ENCODE assay signal across 16 mouse cellular contexts in genomic region chr15:27500390-27500789, GRCm38 (mm10). TPM values are rescaled to one million over a fixed set of nuclear protein-coding genes. Genes with fewer than 3 reads are reported as not detected.
A peak's percentile ranks its signal among the peaks of the same experiment; 100 is the strongest.
DNase-seq lines count a peak whose midpoint lies in the region; TF ChIP-seq lines count a peak whose summit lies in the region.
"Had no signal": no experiment of that assay in that cellular context is flagged by ENCODE, and none has a peak within 500 bp of the region (broad histone marks: within the 10 kb centered on the region; RNA-seq: fewer than 3 reads in every experiment).

No protein-coding gene starts in this region.

- no peaks in the 10 kb centered on the region for H3K79me2 ChIP-seq in CH12.LX (replicated peaks; ENCODE audit: control insufficient read depth, extremely low read depth, insufficient read depth, poor library complexity, severe bottlenecking)

- no peaks in the 10 kb centered on the region for H3K27me3 ChIP-seq in CH12.LX (replicated peaks)
- H3K27me3 ChIP-seq: Patski had no signal

- TF ChIP-seq EP300 in CH12.LX (IDR thresholded peaks at IDR 0.05; ENCODE audit: low read length), result 0 out of 2 replicates have a peak, but pooled peaks have one; percentile 38

- no peaks in the 10 kb centered on the region for H3K9me3 ChIP-seq in CH12.LX (replicated peaks; ENCODE audit: low read length)
- H3K9me3 ChIP-seq: G1E had no signal

- H3K4me2 ChIP-seq in CH12.LX (ENCODE audit: insufficient read depth, low read depth, poor library complexity, severe bottlenecking), result peak overlapping the region; percentile 9; the same call in 1 of the 2 replicates

- no peak for TF ChIP-seq CTCF in CH12.LX (conservative IDR thresholded peaks at IDR 0.05 in 1 of 2, IDR thresholded peaks at IDR 0.05 in 1 of 2; ENCODE audit: low read depth in 2 of 2, low read length in 2 of 2)

- dilution Hi-C loops in CH12.LX (cut with MboI; ENCODE audit: extremely low pct_ligation_motif_present, extremely low pct_unique_long_range_greater_than_20kb, low sequenced_read_pairs), result no loop called here

- no peak for TF ChIP-seq RAD21 in CH12.LX (IDR thresholded peaks at IDR 0.05; ENCODE audit: low read depth, low read length)

- peak overlapping the region in 1 of 3 experiments; percentile 17 for H3K4me3 ChIP-seq in CH12.LX (replicated peaks in 1 of 3; ENCODE audit: low read depth in 2 of 3, low read length in 2 of 3, poor library complexity in 1 of 3)

- H3K4me1 ChIP-seq in CH12.LX (ENCODE audit: control insufficient read depth in 1 of 2, insufficient read depth in 2 of 2), result peaks cover 9 to 25% of the 10 kb centered on the region in 2 experiments

- DNase-seq in CH12.LX (ENCODE audit: extremely low read depth), result peak; percentile 75
- DNase-seq in heart, adult 9 months (ENCODE audit: low spot score in 2 of 2), result no peak
- DNase-seq: adrenal gland, adult 2 months; adrenal gland, adult 8-10 months; adrenal gland, postnatal 10 days; adrenal gland, postnatal 14 days; adrenal gland, postnatal 25 days; adrenal gland, postnatal 36 days; B cell, adult 2 months; cerebellum, adult 11 months; cerebellum, adult 11-12 months; cerebellum, adult 18-20 months; cerebellum, adult 2 months; cerebellum, adult 8-10 months had no signal

- H3K27ac ChIP-seq in CH12.LX (ENCODE audit: insufficient read depth, low read depth), result no peak overlapping the region

- H3K36me3 ChIP-seq in CH12.LX (replicated peaks in 1 of 2; ENCODE audit: control insufficient read depth in 1 of 2, insufficient read depth in 1 of 2, low read length in 1 of 2), result peaks cover 0 to 3% of the 10 kb centered on the region in 2 experiments

- in situ Hi-C loops in CH12.LX (cut with MboI; ENCODE audit: low pct_ligation_motif_present, low pct_unique_long_range_greater_than_20kb, low sequenced_read_pairs), result no loop called here

- TF ChIP-seq POLR2A in CH12.LX (IDR thresholded peaks at IDR 0.05; ENCODE audit: low read depth, low read length), result no peak

- no peak overlapping the region for H3K9ac ChIP-seq in CH12.LX (ENCODE audit: insufficient read depth, low read depth)

TF ChIP-seq in CH12.LX, 34 proteins besides CTCF, POLR2A, EP300 and RAD21:
- TF ChIP-seq RCOR1 (conservative IDR thresholded peaks at IDR 0.05; ENCODE audit: low read depth, low read length) (0 out of 2 replicates have a peak, but pooled peaks have one; percentile 46), ZMIZ1 (IDR thresholded peaks at IDR 0.05; ENCODE audit: low read depth, low read length) (no peak), JUN (IDR thresholded peaks at IDR 0.05; ENCODE audit: insufficient read depth, low read depth, low read length) (no peak), MEF2A (IDR thresholded peaks at IDR 0.05; ENCODE audit: borderline replicate concordance, low read depth, low read length) (no peak), SIN3A (IDR thresholded peaks at IDR 0.05; ENCODE audit: low read length) (0 out of 2 replicates have a peak, but pooled peaks have one; percentile 25), CHD1 (IDR thresholded peaks at IDR 0.05; ENCODE audit: low read depth, low read length) (no peak), UBTF (IDR thresholded peaks at IDR 0.05; ENCODE audit: low read depth, low read length) (no peak), MAZ (IDR thresholded peaks at IDR 0.05; ENCODE audit: low read depth, low read length) (no peak), USF1 (IDR thresholded peaks at IDR 0.05; ENCODE audit: low read depth, low read length) (no peak), BHLHE40 (IDR thresholded peaks at IDR 0.05; ENCODE audit: low read depth, low read length) (peak; percentile 72; the same call in 1 of the 2 replicates), JUND (conservative IDR thresholded peaks at IDR 0.05; ENCODE audit: low read depth, low read length) (no peak), ETS1 (conservative IDR thresholded peaks at IDR 0.05; ENCODE audit: low read depth, low read length) (peak; percentile 84), TCF12 (IDR thresholded peaks at IDR 0.05; ENCODE audit: low read depth, low read length) (peak; percentile 34; the same call in 1 of the 2 replicates), MAX (IDR thresholded peaks at IDR 0.05; ENCODE audit: low read length) (0 out of 2 replicates have a peak, but pooled peaks have one; percentile 37), ZNF384 (IDR thresholded peaks at IDR 0.05; ENCODE audit: low read depth, low read length) (no peak), NELFE (IDR thresholded peaks at IDR 0.05; ENCODE audit: low read depth, low read length) (no peak), SMC3 (IDR thresholded peaks at IDR 0.05; ENCODE audit: low read depth, low read length) (no peak), MAFK (IDR thresholded peaks at IDR 0.05; ENCODE audit: insufficient replicate concordance, low read length) (no peak), POLR2AphosphoS2 (IDR thresholded peaks at IDR 0.05; ENCODE audit: low read depth, low read length) (no peak)

RNA-seq across cellular contexts. Expression of gene Ank, which starts 33.9 kb away (rescaled TPM):
- total RNA-seq in CH12.LX (2012; rRNA removed), result 2.3 and 4.6 TPM in 2 replicates
- 6.4 and 8.6 TPM in 2 replicates for total RNA-seq in CH12.LX (2014; rRNA removed)
- 8.1 and 12.4 TPM in 2 replicates for polyA plus RNA-seq in CH12.LX (2012; ENCODE audit: insufficient read length, low read depth)
